Mouse (Mus musculus) forebrain, embryonic 14.5 days (tissue): ENCODE results near the gene Bmyc. TPM values are rescaled to one million over a fixed set of nuclear protein-coding genes. Genes with fewer than 3 reads are reported as not detected.
A peak's percentile ranks its signal among the peaks of the same experiment; 100 is the strongest.

ENCODE experiments used
- ATAC-seq: fragments of 200-750 bp; cut with Nextera tagmentation; 2 replicates; pipeline ENCODE4 v1.8.0; 2017; ENCODE audit warnings: mild to moderate bottlenecking, moderate library complexity
- DNase-seq: peaks from one replicate; pipeline ENCODE4 v3.0.0-alpha.2; 2015; ENCODE audit warnings: low spot score
- H3K27ac ChIP-seq: fragments of 300-500 bp; sonication (generic); 2 replicates; pipeline ENCODE4 v1.5.1; 2014; ENCODE audit warnings: low read depth, mild to moderate bottlenecking, control low read depth, low read length, moderate library complexity
- H3K27me3 ChIP-seq: fragments of 300-500 bp; sonication (generic); replicated peaks from 2 replicates; pipeline ENCODE4 v1.6.1; 2014; ENCODE audit warnings: low read length, control low read depth, mixed read lengths; ENCODE audit not compliant: control insufficient read depth, insufficient read depth
- H3K36me3 ChIP-seq: fragments of 300-500 bp; sonication (generic); 2 replicates; pipeline ENCODE4 v1.6.1; 2014; ENCODE audit warnings: low read length, control low read depth; ENCODE audit not compliant: control insufficient read depth, insufficient read depth
- H3K4me1 ChIP-seq: fragments of 300-500 bp; sonication (generic); 2 replicates; pipeline ENCODE4 v1.6.1; 2014; ENCODE audit warnings: antibody characterized with exemption, low read length, control low read depth; ENCODE audit not compliant: control insufficient read depth, insufficient read depth
- H3K4me2 ChIP-seq: fragments of 300-500 bp; sonication (generic); 2 replicates; pipeline ENCODE4 v1.6.1; 2014; ENCODE audit warnings: mild to moderate bottlenecking, control low read depth, low read length
- H3K4me3 ChIP-seq: fragments of 300-500 bp; sonication (generic); 2 replicates; pipeline ENCODE4 v1.5.1; 2014; ENCODE audit warnings: low read depth, low read length, control low read depth
- H3K9ac ChIP-seq: fragments of 300-500 bp; sonication (generic); 2 replicates; pipeline ENCODE4 v1.6.1; 2014; ENCODE audit warnings: mild to moderate bottlenecking, low read length, control low read depth, moderate library complexity
- H3K9me3 ChIP-seq: fragments of 300-500 bp; sonication (generic); replicated peaks from 2 replicates; pipeline ENCODE4 v1.6.1; 2016; ENCODE audit warnings: low read length, control low read depth, mixed read lengths; ENCODE audit not compliant: control insufficient read depth
- WGBS: fragments of 180-500 bp; shearing (Covaris S2); extraction: QIAGEN DNeasy Blood & Tissue Kit; methylation state at CpG from one replicate; pipeline ENCODE4 v1.1.7; 2014; 5-methylcytosine and 5-hydroxymethylcytosine counted together
- polyA plus RNA-seq: library from polyadenylated mRNA; unstranded; fragments of >200 nt; fragmentation: Nextera tagmentation; extraction: Ambion mirVana; gene quantifications from 2 replicates; pipeline ENCODE4 v1.2.1, GENCODE M21; 2014

Bmyc gene
- 86.4 and 108 TPM in 2 replicates for polyA plus RNA-seq

GRCm38 (mm10) chr2:25706643-25707481 is at the start of gene Bmyc:
Gene Bmyc (plus strand): TSS chr2:25706739.
- Histone ChIP-seq H3K27ac (peak within 1 kb of the TSS; percentile 77), H3K4me2 (peak within 1 kb of the TSS; percentile 72), H3K27me3 (no peaks in the 10 kb centered on the region), H3K9ac (peak within 1 kb of the TSS; percentile 83), H3K4me1 (no peaks in the 10 kb centered on the region; the same call in 1 of the 2 replicates), H3K36me3 (no peaks in the 10 kb centered on the region), H3K4me3 (peak within 1 kb of the TSS; percentile 70), H3K9me3 (no peaks in the 10 kb centered on the region)
- WGBS = under 1% methylated on average over 73 of the region's 78 CpGs
- peak; percentile 96 for DNase-seq
- ATAC-seq = peak; percentile 96

GRCm38 (mm10) chr2:25657246-25657645 is 49.3 kb upstream of the Bmyc start:
- no peak overlapping the region for H3K27ac ChIP-seq
- no peak overlapping the region for H3K9ac ChIP-seq
- WGBS = 75% methylated on average over 4 of the region's 4 CpGs
- no peaks in the 10 kb centered on the region for H3K27me3 ChIP-seq
- no peak for ATAC-seq
- H3K9me3 ChIP-seq = no peaks in the 10 kb centered on the region
- peak; percentile 1 for DNase-seq
- no peaks in the 10 kb centered on the region for H3K36me3 ChIP-seq
- H3K4me3 ChIP-seq = no peak overlapping the region
- H3K4me1 ChIP-seq = no peaks in the 10 kb centered on the region
- H3K4me2 ChIP-seq = no peak overlapping the region

GRCm38 (mm10) chr2:25657652-25658051 is 48.9 kb upstream of the Bmyc start, which contains the start of gene Lcn5:
Gene Lcn5 (plus strand): TSS chr2:25657952.
- no peak within 1 kb of the TSS for H3K4me2 ChIP-seq
- H3K36me3 ChIP-seq = no peaks in the 10 kb centered on the region
- no peaks in the 10 kb centered on the region for H3K9me3 ChIP-seq
- no peaks in the 10 kb centered on the region for H3K4me1 ChIP-seq
- no peak within 1 kb of the TSS for H3K4me3 ChIP-seq
- DNase-seq = no peak
- no peak within 1 kb of the TSS for H3K27ac ChIP-seq
- H3K9ac ChIP-seq = no peak within 1 kb of the TSS
- ATAC-seq = no peak
- H3K27me3 ChIP-seq = no peaks in the 10 kb centered on the region

- Histone ChIP-seq H3K9me3 (no peaks in the 10 kb centered on the region), H3K4me1 (no peaks in the 10 kb centered on the region), H3K36me3 (no peaks in the 10 kb centered on the region), H3K27me3 (no peaks in the 10 kb centered on the region), H3K4me2 (no peak overlapping the region), H3K4me3 (no peak overlapping the region), H3K9ac (no peak overlapping the region), H3K27ac (no peak overlapping the region)
- DNase-seq (no peak), ATAC-seq (no peak)
- 95% methylated on average over 8 of the region's 8 CpGs for WGBS
These were observed 46.3 kb upstream of the Bmyc start for GRCm38 (mm10) chr2:25660279-25660678.

- Histone ChIP-seq H3K27me3 (no peaks in the 10 kb centered on the region), H3K9ac (no peak overlapping the region), H3K36me3 (no peaks in the 10 kb centered on the region), H3K4me3 (no peak overlapping the region), H3K4me1 (no peaks in the 10 kb centered on the region), H3K9me3 (no peaks in the 10 kb centered on the region), H3K4me2 (no peak overlapping the region), H3K27ac (no peak overlapping the region)
- ATAC-seq = no peak
- DNase-seq = no peak
- 84% methylated on average over 6 of the region's 6 CpGs for WGBS
These were observed 45.1 kb upstream of the Bmyc start for GRCm38 (mm10) chr2:25661245-25661970.

GRCm38 (mm10) chr2:25663511-25663910 is 43.0 kb upstream of the Bmyc start:
- WGBS = 63% methylated on average over 1 of the region's 1 CpGs
- no peaks in the 10 kb centered on the region for H3K4me1 ChIP-seq
- no peak for ATAC-seq
- H3K36me3 ChIP-seq = no peaks in the 10 kb centered on the region
- DNase-seq = peak; percentile 27
- H3K4me3 ChIP-seq = no peak overlapping the region
- H3K27me3 ChIP-seq = no peaks in the 10 kb centered on the region
- H3K27ac ChIP-seq = no peak overlapping the region
- no peak overlapping the region for H3K9ac ChIP-seq
- no peak overlapping the region for H3K4me2 ChIP-seq
- no peaks in the 10 kb centered on the region for H3K9me3 ChIP-seq

GRCm38 (mm10) chr2:25664125-25664524 is 42.4 kb upstream of the Bmyc start:
- no peak overlapping the region for H3K4me2 ChIP-seq
- H3K27me3 ChIP-seq = no peaks in the 10 kb centered on the region
- H3K27ac ChIP-seq = no peak overlapping the region
- 89% methylated on average over 5 of the region's 5 CpGs for WGBS
- no peak overlapping the region for H3K9ac ChIP-seq
- DNase-seq (no peak), ATAC-seq (no peak)
- no peaks in the 10 kb centered on the region for H3K4me1 ChIP-seq
- H3K36me3 ChIP-seq = no peaks in the 10 kb centered on the region
- H3K4me3 ChIP-seq = no peak overlapping the region
- H3K9me3 ChIP-seq = no peaks in the 10 kb centered on the region

GRCm38 (mm10) chr2:25666516-25666915 is 40.0 kb upstream of the Bmyc start:
- WGBS = 77% methylated on average over 1 of the region's 1 CpGs
- H3K27me3 ChIP-seq = no peaks in the 10 kb centered on the region
- H3K4me2 ChIP-seq = no peak overlapping the region
- H3K9me3 ChIP-seq = no peaks in the 10 kb centered on the region
- ATAC-seq (no peak), DNase-seq (no peak)
- H3K4me3 ChIP-seq = no peak overlapping the region
- H3K27ac ChIP-seq = no peak overlapping the region
- no peaks in the 10 kb centered on the region for H3K36me3 ChIP-seq
- H3K4me1 ChIP-seq = no peaks in the 10 kb centered on the region
- H3K9ac ChIP-seq = no peak overlapping the region

GRCm38 (mm10) chr2:25676486-25676885 is 30.1 kb upstream of the Bmyc start, which contains the start of gene Lcn6:
Gene Lcn6 (plus strand): TSS chr2:25676786.
- no peak within 1 kb of the TSS for H3K4me2 ChIP-seq
- DNase-seq (no peak), ATAC-seq (no peak)
- no peaks in the 10 kb centered on the region for H3K36me3 ChIP-seq
- H3K9ac ChIP-seq = no peak within 1 kb of the TSS
- WGBS = 86% methylated on average over 3 of the region's 3 CpGs
- H3K4me3 ChIP-seq = no peak within 1 kb of the TSS
- no peaks in the 10 kb centered on the region for H3K27me3 ChIP-seq
- H3K9me3 ChIP-seq = no peaks in the 10 kb centered on the region
- no peak within 1 kb of the TSS for H3K27ac ChIP-seq
- H3K4me1 ChIP-seq = no peaks in the 10 kb centered on the region
